Mouse (Mus musculus) CH12.LX (cell line): ENCODE data around the gene Exosc10.

Experiments used
- CTCF ChIP-seq, 2 experiments: IDR thresholded peaks in 1 of 2; conservative IDR thresholded peaks in 1 of 2; 2 replicates each; pipeline ENCODE4 v1.5.1; 2011 to 2012; ENCODE audit warnings: low read depth in 2 of 2, low read length in 2 of 2, improper control_type of control experiment in 1 of 2, inconsistent platforms in 1 of 2, mild to moderate bottlenecking in 1 of 2, moderate library complexity in 1 of 2
- EP300 ChIP-seq: IDR thresholded peaks from 2 replicates; pipeline ENCODE4 v1.6.1; 2011; ENCODE audit warnings: low read length, improper control_type of control experiment
- MAFK ChIP-seq: IDR thresholded peaks from 2 replicates; pipeline ENCODE4 v1.6.1; 2011; ENCODE audit warnings: low read length, improper control_type of control experiment; ENCODE audit not compliant: insufficient replicate concordance
- MAX ChIP-seq: IDR thresholded peaks from 2 replicates; pipeline ENCODE4 v1.6.1; 2011; ENCODE audit warnings: low read length, improper control_type of control experiment
- MAZ ChIP-seq: IDR thresholded peaks from 2 replicates; pipeline ENCODE4 v1.6.1; 2012; ENCODE audit warnings: low read depth, mild to moderate bottlenecking, inconsistent platforms, low read length, improper control_type of control experiment, moderate library complexity
- MXI1 ChIP-seq: IDR thresholded peaks from 2 replicates; pipeline ENCODE4 v1.6.1; 2011; ENCODE audit warnings: mild to moderate bottlenecking, low read depth, low read length, improper control_type of control experiment
- MYC ChIP-seq: IDR thresholded peaks from 2 replicates; pipeline ENCODE4 v1.6.1; 2011; ENCODE audit warnings: low read depth, mild to moderate bottlenecking, improper control_type of control experiment, low read length
- POLR2A ChIP-seq: IDR thresholded peaks from 2 replicates; pipeline ENCODE4 v1.6.1; 2011; ENCODE audit warnings: low read depth, mild to moderate bottlenecking, improper control_type of control experiment, low read length
- POLR2AphosphoS2 ChIP-seq: IDR thresholded peaks from 2 replicates; pipeline ENCODE4 v1.6.1; 2011; ENCODE audit warnings: low read depth, low read length, improper control_type of control experiment
- UBTF ChIP-seq: IDR thresholded peaks from 2 replicates; pipeline ENCODE4 v1.6.1; 2012; ENCODE audit warnings: low read depth, mild to moderate bottlenecking, inconsistent platforms, low read length, improper control_type of control experiment, moderate library complexity
- USF1 ChIP-seq: IDR thresholded peaks from 2 replicates; pipeline ENCODE4 v1.6.1; 2014; ENCODE audit warnings: low read depth, mild to moderate bottlenecking, inconsistent platforms, low read length, improper control_type of control experiment
- USF2 ChIP-seq: conservative IDR thresholded peaks from 2 replicates; pipeline ENCODE4 v1.6.1; 2011; ENCODE audit warnings: low read depth, low read length, improper control_type of control experiment
- ZC3H11A ChIP-seq: IDR thresholded peaks from 2 replicates; pipeline ENCODE4 v1.6.1; 2012; ENCODE audit warnings: low read depth, mild to moderate bottlenecking, inconsistent platforms, low read length, improper control_type of control experiment

GRCm38 (mm10) chr4:148517809-148518208, 40.4 kb upstream of the Exosc10 start:
- TF ChIP-seq MAX (no peak), EP300 (no peak), MYC (no peak), CTCF (conservative IDR thresholded peaks at IDR 0.05 in 1 of 2, IDR thresholded peaks at IDR 0.05 in 1 of 2; ENCODE audit: low read depth in 2 of 2, low read length in 2 of 2) (no peak), POLR2A (no peak), USF1 (no peak), MXI1 (no peak), UBTF (no peak), ZC3H11A (no peak), POLR2AphosphoS2 (no peak), USF2 (no peak), MAZ (no peak), MAFK (no peak)
